Mouse (Mus musculus) MEL-GATA-1-ER (cell line): ENCODE measurements around the gene Pnpla1.

ENCODE experiments used
- DNase-seq: peaks from one replicate; pipeline ENCODE4 v3.0.0-alpha.2; 2012; ENCODE audit warnings: low read depth; ENCODE audit errors: extremely low read depth

Pnpla1 gene

GRCm38 (mm10) chr17:28921086-28921485, 62.9 kb downstream of the Pnpla1 start:
- no peak for DNase-seq

DNA sequence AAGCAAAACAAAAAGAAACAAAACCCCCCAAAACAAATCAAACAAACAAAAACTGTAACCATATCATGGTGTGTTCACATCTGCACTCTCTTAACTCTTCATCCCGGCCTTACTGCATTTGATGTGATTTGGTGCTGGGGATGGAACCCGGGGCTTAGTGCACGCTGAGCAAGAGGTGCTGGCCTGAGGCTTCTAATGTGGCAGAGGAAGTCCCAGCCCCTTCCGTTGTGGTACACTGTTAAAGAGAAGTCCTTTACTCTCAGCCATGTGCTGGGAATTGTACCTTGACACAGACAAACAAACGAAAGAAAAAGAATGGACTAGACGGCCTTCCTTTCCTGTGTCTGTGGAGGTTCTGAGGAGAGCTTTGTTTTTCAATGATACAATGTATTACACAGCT, 63.9 kb downstream of the Pnpla1 start:
- DNase-seq = no peak

DNA sequence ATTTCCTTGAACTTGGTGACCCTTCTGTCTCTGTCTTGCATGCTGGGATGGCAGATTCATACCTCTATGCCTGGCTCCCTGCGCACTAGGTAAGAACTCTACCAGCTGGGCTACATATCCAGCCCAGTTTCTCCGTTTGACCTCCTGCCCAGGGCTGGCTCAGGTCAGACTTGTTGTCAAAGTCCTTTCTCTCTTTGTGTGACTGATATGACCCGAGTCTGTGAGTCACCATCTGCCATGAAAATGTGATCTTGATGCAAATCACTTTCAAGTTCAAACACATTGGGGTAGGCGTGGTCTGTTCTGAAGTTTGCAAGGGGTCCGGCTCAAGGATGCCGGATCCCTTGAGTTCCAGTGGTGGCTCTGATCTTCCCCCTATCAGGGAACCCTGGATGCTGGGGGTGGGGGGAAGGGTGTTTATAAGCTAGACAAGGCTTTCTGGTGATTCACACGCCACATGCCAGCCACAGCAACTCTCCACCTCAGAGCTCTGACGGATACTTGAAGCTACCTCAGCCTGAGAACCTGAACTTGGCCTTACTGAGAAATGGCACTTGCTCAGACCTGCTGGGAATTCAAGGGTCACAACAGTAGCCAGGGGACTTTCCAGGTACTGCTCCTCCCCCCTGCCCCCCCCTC, 66.9 kb downstream of the Pnpla1 start:
- DNase-seq = no peak

- peak; percentile 62 for DNase-seq
These were observed 68.2 kb downstream of the Pnpla1 start for GRCm38 (mm10) chr17:28926380-28926779.

DNA sequence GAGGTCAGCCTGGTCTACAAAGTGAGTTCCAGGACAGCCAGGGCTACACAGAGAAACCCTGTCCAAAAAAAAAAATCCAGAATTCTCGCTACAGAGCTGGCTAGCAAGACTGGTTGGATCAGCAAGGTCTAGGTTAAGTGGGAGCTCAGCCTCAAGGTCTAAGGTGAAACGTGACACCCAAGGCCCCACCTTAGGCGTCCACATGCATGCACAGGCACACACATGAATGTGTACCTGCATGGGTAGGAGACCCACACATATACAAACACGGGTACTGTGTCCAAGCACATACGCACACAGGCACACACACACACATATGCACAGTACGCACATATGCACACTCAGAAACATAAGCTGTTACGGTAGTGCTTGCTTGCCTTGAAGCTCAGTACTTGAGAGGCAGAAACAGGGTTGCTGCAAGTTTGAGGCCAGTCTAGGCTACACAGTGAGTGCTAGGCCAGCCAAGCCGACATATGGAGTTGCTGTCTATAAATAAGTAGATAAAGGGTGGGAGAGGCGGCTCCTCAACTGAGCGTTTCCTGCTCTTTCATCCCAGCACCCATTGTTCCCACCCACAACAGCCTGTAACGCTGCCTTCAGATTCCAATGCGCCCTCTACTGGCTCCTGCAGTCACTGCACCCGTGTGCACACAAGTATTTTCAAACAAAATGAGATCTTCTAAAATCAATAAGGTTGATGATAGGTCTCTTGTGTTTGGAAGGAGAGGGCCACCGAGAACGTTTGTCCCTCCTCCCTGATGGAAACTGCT, 68.8 kb downstream of the Pnpla1 start:
- peak; percentile 71 for DNase-seq

GRCm38 (mm10) chr17:28928004-28928403, 69.8 kb downstream of the Pnpla1 start:
- no peak for DNase-seq

GRCm38 (mm10) chr17:28929369-28929768, 71.2 kb downstream of the Pnpla1 start:
- no peak for DNase-seq

DNA sequence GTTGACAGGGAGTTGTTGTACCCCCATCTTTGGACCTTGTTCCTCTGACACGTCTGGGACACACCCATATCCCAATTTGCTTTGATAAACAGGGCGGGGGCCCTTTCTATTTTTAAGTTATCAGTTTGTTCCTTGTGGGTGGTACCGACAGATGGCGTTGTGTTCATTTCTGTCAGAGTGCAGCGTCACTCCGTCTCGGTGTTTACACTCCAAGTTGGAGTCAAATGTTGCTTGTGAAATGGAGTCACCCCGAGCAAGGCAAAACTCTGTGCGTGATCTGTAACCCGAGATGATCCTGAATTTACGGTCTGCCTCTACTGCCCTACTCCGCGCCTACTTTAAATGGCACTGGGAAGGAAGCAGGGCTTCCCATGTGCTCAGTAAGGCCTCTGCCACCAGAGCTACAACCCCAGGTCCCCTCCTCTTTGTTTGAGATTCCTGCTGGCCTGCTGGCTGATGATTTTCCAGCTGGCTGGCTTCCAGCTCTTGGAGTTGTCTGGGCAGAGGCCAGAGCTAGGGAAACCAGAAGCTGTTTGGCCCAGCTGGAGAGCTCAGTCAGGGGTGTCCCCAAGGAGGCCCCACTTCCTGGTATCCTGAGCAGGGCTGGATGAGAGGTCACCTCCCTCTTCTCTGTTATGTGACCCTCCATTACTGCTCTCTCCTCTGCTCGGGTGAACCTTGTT, 72.3 kb downstream of the Pnpla1 start:
- DNase-seq = peak; percentile 82

- DNase-seq = no peak
These were observed 73.4 kb downstream of the Pnpla1 start for GRCm38 (mm10) chr17:28931436-28932211.

GRCm38 (mm10) chr17:28932274-28932673, 74.1 kb downstream of the Pnpla1 start:
- no peak for DNase-seq

GRCm38 (mm10) chr17:28934120-28934916, 76.1 kb downstream of the Pnpla1 start:
- DNase-seq = no peak

GRCm38 (mm10) chr17:28936133-28936532, 77.9 kb downstream of the Pnpla1 start:
- no peak for DNase-seq

- no peak for DNase-seq
These were observed 78.6 kb downstream of the Pnpla1 start for GRCm38 (mm10) chr17:28936622-28937345.
